Mouse (Mus musculus) megakaryocyte, adult 5-6 weeks (primary cell): ENCODE measurements around the gene Camsap1. TPM values are rescaled to one million over a fixed set of nuclear protein-coding genes. Genes with fewer than 3 reads are reported as not detected.

ENCODE experiments used
- ATAC-seq: 2 replicates; pipeline ENCODE4 v1.8.0; 2016; ENCODE audit warnings: mild to moderate bottlenecking, inconsistent platforms; ENCODE audit not compliant: poor library complexity, severe bottlenecking
- total RNA-seq, 2 experiments: library from RNA; stranded (forward) in 1 of 2; stranded (reverse) in 1 of 2; fragments of 153-499, 151-499 nt in 1 of 2; fragments of 221-1000, 200-1000 nt in 1 of 2; gene quantifications; 2 replicates each; pipeline versions ENCODE4 v1.2.3 to v1.2.4; 2015 to 2017

Camsap1 gene
- total RNA-seq, 2 experiments from 2014 or later = 3.4 to 10.2 TPM

DNA sequence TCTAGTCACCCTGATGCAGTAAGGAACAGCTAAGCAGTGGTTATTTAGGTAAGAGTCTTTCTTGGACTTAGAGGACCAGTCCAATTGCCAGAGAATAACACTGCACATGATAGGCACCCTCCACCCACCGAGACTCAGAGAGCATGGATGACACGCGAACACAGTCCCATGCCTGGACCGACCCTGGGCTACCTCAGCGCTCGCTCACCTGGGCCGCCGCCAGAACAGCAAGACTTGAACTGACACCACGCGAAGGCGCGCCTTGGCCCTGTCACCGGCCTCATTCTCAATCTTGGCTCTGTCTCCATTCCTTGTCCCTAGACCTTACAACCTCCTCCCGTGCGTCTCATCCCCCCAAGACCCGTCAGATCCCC, 1.0 kb downstream of the Camsap1 start:
- ATAC-seq = no peak

DNA sequence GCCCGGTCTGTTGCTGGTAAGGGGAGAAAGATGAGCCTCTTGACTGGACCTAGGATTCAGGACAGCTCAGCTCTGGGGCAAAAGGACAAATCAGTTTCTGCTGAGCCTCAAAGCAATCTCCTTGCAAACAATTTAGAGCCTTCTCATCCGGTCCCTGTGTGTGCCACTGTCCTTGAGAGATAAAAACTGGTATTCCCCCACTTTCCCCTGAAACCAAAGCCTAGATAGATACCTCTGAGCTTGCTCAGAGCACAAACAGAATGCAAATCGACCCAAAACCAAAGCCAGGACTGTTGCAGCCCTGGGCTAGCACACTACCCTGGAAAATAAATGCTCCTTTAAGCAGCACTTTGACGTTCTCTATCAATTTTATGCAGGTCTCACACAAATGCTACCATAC, 4.1 kb downstream of the Camsap1 start:
- no peak for ATAC-seq

DNA sequence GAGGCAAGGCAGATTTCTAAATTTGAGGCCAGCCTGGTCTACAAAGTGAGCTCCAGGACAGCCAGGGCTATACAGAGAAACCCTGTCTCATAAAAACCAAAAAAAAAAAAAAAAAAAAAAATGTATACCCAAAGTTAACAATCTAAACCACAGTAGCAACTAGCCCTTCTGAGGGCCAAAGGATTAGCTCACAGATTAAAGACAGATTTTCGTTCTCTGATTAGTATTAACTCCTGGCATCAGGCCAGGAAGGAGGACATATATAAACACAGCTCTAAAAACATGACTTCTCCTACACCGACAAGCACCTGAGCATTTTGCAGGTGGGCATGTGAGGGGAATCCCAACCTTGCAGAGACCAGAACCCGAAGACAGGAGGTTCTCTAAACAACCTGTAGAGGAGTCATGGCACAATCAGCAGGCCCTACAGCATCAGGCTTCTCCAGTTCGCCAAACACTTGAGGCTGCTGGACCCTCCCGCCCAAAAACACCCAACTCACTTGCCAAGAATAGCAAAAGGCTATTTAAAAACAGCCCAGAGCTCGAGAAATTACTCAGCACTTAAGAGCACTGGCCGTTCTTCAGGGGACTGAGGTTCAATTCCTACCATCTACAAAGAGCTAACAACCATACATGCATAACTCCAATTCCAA, 5.4 kb downstream of the Camsap1 start:
- no peak for ATAC-seq

DNA sequence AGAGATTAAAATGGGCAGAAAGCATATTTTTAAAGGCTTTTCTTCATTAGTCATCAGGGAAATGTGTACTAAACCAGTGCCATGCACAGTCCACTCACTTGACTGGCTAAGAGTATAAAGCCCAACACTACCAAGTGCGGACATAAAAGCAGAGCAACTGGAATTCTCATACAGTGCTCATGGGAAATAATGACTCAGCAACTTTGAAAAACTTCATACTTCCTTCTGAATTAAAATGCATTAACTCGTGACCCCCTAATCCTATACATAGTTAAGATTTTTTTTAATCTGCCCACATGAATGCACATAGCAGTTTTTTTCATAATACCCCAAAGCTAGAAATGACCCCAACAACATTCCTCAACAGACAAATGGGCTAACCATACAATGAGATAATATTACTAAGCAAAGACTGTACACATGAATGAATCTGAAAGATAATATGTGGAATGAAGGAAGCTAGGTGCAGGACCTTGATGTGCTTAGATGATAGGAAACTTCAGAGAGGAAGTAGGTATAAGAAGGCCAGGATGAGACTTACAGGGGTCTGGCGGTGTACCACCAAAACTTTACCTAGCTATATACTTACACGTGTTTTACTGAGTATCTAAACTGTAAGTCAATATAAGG, 7.8 kb downstream of the Camsap1 start:
- ATAC-seq = no peak

- ATAC-seq = no peak
Measured at GRCm38 (mm10) chr2:25970426-25970825, 12.7 kb downstream of the Camsap1 start.

DNA sequence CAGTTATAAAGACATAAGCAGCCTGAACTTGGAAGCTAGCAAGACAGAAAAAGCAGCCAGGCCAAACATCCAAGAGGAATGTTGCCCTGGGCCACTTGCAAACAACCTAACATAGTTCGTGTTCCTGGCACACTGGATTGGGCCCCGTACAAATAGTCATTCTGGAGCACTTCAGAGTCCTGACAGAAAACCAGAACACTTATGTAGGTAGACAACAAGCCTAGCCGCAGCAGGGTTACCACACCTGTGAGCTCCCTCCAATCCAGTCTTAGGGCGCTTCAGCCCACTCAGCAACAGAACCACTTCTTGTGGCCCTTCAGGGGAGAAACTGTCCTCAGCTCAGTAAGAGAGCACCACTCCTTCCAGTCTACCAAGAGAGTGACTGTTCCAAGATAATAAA, 13.8 kb downstream of the Camsap1 start:
- ATAC-seq = no peak

DNA sequence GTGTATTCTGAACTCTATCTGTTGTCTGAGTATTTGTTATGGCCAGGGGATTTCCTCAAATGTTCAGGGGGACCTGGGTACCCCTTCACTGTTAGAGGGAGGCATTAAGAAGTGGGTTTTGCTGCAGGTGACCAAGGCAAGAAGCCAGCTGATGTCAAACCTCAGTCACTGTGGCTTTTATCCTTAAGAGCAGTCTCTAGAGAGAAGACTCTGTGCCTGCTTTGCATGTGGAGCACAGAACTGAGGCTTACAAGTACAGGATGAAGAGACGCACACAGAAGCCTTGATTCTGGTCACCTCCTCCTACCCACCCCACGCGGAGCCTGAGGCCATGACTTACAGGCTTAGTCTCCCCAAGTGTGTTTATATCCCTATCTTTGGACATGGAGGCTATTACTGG, 33.8 kb downstream of the Camsap1 start:
- no peak for ATAC-seq

DNA sequence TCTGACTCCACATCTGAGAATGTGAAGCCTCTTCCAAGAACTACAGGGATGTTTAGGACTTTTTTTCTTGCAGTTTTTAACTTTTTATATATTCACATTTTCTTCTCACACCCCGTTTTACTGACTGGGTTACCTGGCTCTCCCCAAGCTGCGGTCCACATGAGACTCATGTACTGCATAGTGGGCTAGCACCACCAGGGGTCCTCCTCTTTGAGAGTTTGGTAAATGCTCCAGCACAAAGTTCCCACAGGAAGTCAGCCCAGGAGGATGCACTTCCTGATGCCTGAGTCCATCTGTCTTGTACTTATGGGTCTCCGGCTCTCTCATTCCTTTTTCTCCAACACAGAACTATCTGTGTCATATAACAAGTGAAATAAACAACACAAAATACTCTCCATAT, 35.1 kb downstream of the Camsap1 start:
- no peak for ATAC-seq

GRCm38 (mm10) chr2:25943822-25944221, 39.3 kb downstream of the Camsap1 start:
- ATAC-seq = no peak

DNA sequence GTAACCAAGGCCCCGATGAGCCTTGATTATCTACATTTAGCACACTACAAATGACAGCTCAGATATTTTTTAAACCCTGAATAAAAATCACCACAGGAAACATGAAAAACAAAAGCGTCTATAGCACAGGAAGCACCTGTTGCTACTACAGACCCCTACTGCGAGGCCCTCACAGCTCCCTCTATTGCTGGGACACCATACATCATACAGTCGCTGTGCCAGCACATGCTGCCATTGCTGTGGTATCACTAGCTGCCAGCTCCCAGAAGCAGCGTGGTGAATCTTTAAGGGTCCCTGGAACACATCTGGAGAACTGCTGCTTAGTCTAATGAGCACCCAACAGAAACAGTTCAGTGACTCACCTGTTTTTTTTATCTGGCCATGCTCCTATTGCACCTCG, 42.6 kb downstream of the Camsap1 start:
- no peak for ATAC-seq

DNA sequence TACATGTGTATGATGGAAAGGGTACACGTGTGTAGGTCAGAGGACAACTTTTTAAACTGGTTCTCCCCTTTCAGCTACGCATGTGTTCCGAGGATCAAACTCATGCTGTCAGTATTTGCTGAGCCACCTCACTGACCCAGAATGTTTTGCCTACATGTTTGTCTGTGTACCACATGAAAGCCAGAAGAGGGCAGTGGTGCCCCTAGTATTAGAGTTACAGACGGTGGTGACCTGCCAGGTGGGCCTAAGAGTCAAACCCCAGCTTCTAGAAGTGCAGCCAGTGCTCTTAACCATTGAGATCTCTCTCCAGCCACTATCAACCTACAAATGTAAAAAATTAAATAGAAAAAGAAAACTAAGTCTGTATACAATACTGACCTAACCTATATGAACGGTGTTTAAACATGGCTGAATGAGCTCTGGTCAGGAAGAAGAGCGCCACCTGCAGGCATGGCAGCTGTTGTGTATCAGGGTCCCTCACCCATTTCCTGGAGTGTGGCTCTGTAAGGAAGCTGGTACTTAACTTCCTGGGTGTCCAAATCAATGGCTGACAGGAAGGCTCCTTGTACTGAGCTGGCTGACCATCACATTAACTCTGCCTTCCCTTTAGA, 51.7 kb downstream of the Camsap1 start:
- ATAC-seq = no peak

- ATAC-seq = no peak
Measured at GRCm38 (mm10) chr2:25927821-25928220, 55.3 kb downstream of the Camsap1 start.

- no peak for ATAC-seq
Measured at GRCm38 (mm10) chr2:25924934-25925333, 58.1 kb downstream of the Camsap1 start.

GRCm38 (mm10) chr2:25923799-25924198, 59.3 kb downstream of the Camsap1 start:
- no peak for ATAC-seq

- ATAC-seq = no peak
Measured at GRCm38 (mm10) chr2:25919972-25920371, 63.1 kb downstream of the Camsap1 start.

DNA sequence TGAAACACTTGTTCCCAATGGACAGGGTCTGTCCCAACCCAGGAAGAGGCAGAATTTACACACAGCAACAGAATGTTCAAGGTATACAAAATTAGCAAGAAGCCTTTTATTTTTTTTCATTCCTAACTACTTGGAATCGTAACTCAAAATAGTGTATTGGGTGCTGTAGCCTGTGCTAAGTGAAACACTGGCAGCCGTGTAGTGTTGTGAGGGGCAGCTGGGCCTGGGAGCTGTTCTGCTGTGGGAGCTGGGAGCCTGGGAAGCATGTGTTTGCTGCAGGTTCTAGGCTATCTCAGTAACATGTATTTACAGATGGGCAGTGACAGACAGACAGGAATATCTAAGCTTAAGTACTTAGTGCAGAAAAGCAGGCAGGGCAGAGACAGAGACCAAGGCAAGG, 64.7 kb downstream of the Camsap1 start:
- no peak for ATAC-seq

DNA sequence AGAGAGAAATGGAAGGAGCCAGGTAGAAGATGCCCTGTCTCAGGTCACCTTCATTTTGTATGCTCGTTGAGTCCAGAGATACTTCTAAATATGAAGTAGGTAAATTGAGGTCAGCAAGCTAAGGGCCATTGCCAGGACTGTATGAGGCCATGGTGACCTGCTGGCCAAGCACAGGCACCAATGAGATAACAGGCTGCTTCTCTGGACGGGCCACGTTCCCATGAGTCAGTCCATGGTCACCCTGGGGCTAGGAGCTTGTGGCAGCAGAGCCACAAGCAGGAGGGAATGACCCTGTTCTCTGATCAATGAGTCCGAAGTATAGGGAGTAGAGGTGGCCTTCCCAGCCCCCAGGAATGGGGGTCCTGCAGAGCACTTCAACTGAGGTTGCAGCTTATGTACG, 68.3 kb downstream of the Camsap1 start:
- no peak for ATAC-seq

GRCm38 (mm10) chr2:25914201-25914600, 68.9 kb downstream of the Camsap1 start:
- no peak for ATAC-seq

DNA sequence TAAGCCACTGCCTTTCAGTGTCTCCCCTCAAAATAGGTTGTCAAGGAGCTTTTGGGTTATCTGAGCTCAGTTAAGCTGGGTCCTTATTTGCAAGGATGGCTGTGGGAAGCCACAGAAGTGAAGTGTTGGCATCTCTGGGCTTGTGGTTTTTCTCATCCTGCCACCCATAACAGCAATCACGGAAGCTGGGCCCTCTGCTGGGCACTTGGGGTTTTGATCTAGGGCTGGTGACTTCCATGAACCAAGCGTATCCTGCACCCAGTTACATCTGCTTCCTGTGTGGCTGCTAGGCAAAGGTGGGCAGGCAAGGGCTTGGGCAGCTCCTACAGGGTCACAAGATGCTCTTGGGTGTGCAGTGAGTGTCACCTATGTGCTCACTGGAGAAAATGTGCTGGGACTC, 69.8 kb downstream of the Camsap1 start:
- ATAC-seq = peak; percentile 56; the same call in 1 of the 2 replicates

DNA sequence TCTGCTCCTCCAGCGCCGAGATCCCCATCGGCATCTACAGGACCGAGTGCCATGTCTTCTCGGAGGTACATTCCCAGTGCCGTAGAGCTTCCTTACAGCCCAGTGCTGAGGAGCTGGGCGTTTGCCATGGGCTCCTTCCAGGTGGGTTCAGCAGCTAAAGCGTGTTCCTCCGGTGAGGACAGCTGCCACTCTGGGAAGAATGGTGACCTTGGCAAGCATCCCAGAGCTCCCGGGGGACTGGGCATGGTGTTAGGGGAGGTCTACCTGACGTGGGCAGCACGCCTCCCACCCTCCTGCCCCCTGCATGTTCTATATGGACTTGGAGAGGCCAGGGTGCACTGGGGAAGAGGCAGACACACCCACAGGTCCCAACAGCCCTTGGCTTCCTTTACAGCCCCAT, 73.2 kb downstream of the Camsap1 start:
- ATAC-seq = no peak

DNA sequence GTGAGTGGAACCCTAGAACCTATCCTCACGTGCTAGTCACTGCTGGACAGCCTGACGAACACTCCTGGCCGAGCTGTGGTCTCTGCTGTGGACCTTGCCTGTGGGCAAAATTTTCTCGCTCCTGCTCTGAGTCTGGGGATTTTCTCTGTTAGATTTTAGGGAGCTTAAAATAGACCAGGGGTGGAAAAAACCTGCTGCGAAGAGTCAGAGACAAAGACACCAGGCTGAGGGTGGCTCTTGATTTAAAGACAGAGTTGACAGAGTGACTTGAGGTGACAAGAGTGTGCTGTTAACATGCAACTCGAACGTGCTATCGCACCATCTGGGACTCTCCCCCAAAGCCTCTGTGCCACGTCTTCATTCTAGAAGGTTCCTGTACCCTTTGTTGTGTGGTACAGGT, 84.1 kb downstream of the Camsap1 start:
- no peak for ATAC-seq

DNA sequence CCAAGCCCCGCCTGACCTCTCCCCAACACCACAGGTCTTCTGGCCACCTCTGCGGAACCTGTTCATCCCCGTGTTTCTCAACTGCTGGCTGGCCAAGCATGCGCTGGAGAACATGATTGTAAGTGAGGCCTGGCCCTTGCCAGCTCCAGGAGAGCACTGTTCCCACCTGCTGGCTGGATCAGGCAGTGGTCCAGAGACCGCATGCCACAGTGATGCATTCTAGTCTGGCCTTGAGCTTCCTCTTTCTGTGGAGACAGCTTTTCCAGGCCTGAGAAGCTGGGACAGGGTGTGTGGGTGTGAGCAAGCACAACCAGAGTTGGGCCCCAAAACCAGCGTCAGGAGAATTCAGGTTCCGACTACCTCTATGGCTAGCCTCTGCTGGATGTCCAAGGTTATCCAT, 90.6 kb downstream of the Camsap1 start:
- ATAC-seq = no peak

DNA sequence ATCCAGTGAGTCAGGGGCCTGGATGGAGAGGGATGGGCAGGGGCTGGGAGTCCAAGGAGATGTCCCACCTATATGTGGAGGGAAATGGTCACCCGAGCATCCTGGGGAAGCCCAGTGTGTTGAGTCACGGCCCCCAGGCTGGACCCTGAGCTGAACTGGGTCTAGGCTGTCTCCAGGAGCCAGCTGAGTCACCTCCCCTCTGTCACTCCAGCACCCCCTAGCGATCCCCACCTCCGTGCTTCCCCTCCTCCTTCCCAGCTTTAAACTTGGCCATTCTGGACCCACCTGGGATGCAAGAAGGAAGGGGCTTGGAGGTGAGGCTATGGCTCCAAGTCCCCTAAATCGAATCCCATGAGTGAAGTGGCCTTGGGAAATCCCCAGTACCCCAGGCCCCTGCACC, 94.9 kb downstream of the Camsap1 start:
- ATAC-seq = no peak
